Mouse (Mus musculus) CH12.LX (cell line): ENCODE measurements at regions not wholly inside any gene's neighbourhood (a gene's known extent, or its start where the extent isn't known, plus 50 kb on each side); places are given as distances from the start of the nearest gene placed in this dataset.

Source experiments
- DNase-seq: peaks from one replicate; pipeline ENCODE4 v3.0.0-alpha.2; 2013; ENCODE audit errors: extremely low read depth
- H3K27ac ChIP-seq: 2 replicates; pipeline ENCODE4 v1.5.1; 2012; ENCODE audit warnings: low read depth, mild to moderate bottlenecking, control low read depth, moderate library complexity; ENCODE audit not compliant: insufficient read depth
- H3K27me3 ChIP-seq: replicated peaks from 2 replicates; pipeline ENCODE3; 2012; ENCODE audit warnings: inconsistent platforms
- H3K36me3 ChIP-seq, 2 experiments: replicated peaks in 1 of 2; 2 replicates each; pipeline versions ENCODE3 to v1.6.1; 2012; ENCODE audit warnings: inconsistent platforms in 1 of 2, low read length in 1 of 2, mild to moderate bottlenecking in 1 of 2, mixed read lengths in 1 of 2, moderate library complexity in 1 of 2; ENCODE audit not compliant: control insufficient read depth in 1 of 2, insufficient read depth in 1 of 2
- H3K4me1 ChIP-seq, 2 experiments: 2 replicates each; pipeline ENCODE4 v1.6.1; 2012; ENCODE audit warnings: inconsistent platforms in 1 of 2, moderate library complexity in 1 of 2; ENCODE audit not compliant: insufficient read depth in 2 of 2, control insufficient read depth in 1 of 2
- H3K4me2 ChIP-seq: 2 replicates; pipeline ENCODE4 v1.6.1; 2012; ENCODE audit warnings: low read depth, mild to moderate bottlenecking, control low read depth; ENCODE audit not compliant: poor library complexity, insufficient read depth, severe bottlenecking
- H3K4me3 ChIP-seq, 3 experiments: fragments of 150-350 bp in 1 of 3; sonication (generic) in 1 of 3; replicated peaks in 1 of 3; 2 replicates each; pipeline versions ENCODE3 to v1.5.1; 2011 to 2012; ENCODE audit warnings: low read depth in 2 of 3, low read length in 2 of 3, mild to moderate bottlenecking in 2 of 3, moderate library complexity in 2 of 3, control low read depth in 1 of 3, improper control_type of control experiment in 1 of 3, inconsistent platforms in 1 of 3, mixed read lengths in 1 of 3; ENCODE audit not compliant: poor library complexity in 1 of 3
- H3K79me2 ChIP-seq: replicated peaks from 2 replicates; pipeline ENCODE4 v1.6.1; 2012; ENCODE audit warnings: mild to moderate bottlenecking, moderate library complexity; ENCODE audit not compliant: control insufficient read depth, poor library complexity, insufficient read depth, severe bottlenecking; ENCODE audit errors: extremely low read depth
- H3K9ac ChIP-seq: 2 replicates; pipeline ENCODE4 v1.6.1; 2012; ENCODE audit warnings: low read depth, mild to moderate bottlenecking, control low read depth, moderate library complexity; ENCODE audit not compliant: insufficient read depth
- H3K9me3 ChIP-seq: replicated peaks from 2 replicates; pipeline ENCODE3; 2012; ENCODE audit warnings: low read length, inconsistent platforms, mixed read lengths
- BHLHE40 ChIP-seq: IDR thresholded peaks from 2 replicates; pipeline ENCODE4 v1.6.1; 2011; ENCODE audit warnings: mild to moderate bottlenecking, low read depth, low read length, improper control_type of control experiment
- E2F4 ChIP-seq: IDR thresholded peaks from 2 replicates; pipeline ENCODE4 v1.6.1; 2011; ENCODE audit warnings: low read depth, low read length, improper control_type of control experiment; ENCODE audit not compliant: insufficient replicate concordance
- ETS1 ChIP-seq: conservative IDR thresholded peaks from 2 replicates; pipeline ENCODE4 v1.6.1; 2012; ENCODE audit warnings: low read depth, mild to moderate bottlenecking, inconsistent platforms, low read length, improper control_type of control experiment, moderate library complexity
- GABPA ChIP-seq: IDR thresholded peaks from 2 replicates; pipeline ENCODE4 v1.6.1; 2012; ENCODE audit warnings: low read depth, low read length, improper control_type of control experiment, inconsistent platforms; ENCODE audit not compliant: insufficient replicate concordance
- JUND ChIP-seq: conservative IDR thresholded peaks from 2 replicates; pipeline ENCODE4 v1.6.1; 2011; ENCODE audit warnings: low read depth, low read length, improper control_type of control experiment
- KAT2A ChIP-seq: IDR thresholded peaks from 2 replicates; pipeline ENCODE4 v1.6.1; 2012; ENCODE audit warnings: low read length, improper control_type of control experiment, inconsistent platforms; ENCODE audit not compliant: insufficient replicate concordance
- MAZ ChIP-seq: IDR thresholded peaks from 2 replicates; pipeline ENCODE4 v1.6.1; 2012; ENCODE audit warnings: low read depth, mild to moderate bottlenecking, inconsistent platforms, low read length, improper control_type of control experiment, moderate library complexity
- MEF2A ChIP-seq: IDR thresholded peaks from 2 replicates; pipeline ENCODE4 v1.6.1; 2014; ENCODE audit warnings: low read depth, mild to moderate bottlenecking, inconsistent platforms, low read length, improper control_type of control experiment, borderline replicate concordance
- MXI1 ChIP-seq: IDR thresholded peaks from 2 replicates; pipeline ENCODE4 v1.6.1; 2011; ENCODE audit warnings: mild to moderate bottlenecking, low read depth, low read length, improper control_type of control experiment
- NELFE ChIP-seq: IDR thresholded peaks from 2 replicates; pipeline ENCODE4 v1.6.1; 2011; ENCODE audit warnings: low read depth, low read length, improper control_type of control experiment
- PAX5 ChIP-seq: IDR thresholded peaks from 2 replicates; pipeline ENCODE4 v1.6.1; 2012; ENCODE audit warnings: low read length, inconsistent platforms, mixed read lengths
- POLR2A ChIP-seq: IDR thresholded peaks from 2 replicates; pipeline ENCODE4 v1.6.1; 2011; ENCODE audit warnings: low read depth, mild to moderate bottlenecking, improper control_type of control experiment, low read length
- POLR2AphosphoS2 ChIP-seq: IDR thresholded peaks from 2 replicates; pipeline ENCODE4 v1.6.1; 2011; ENCODE audit warnings: low read depth, low read length, improper control_type of control experiment
- RCOR1 ChIP-seq: conservative IDR thresholded peaks from 2 replicates; pipeline ENCODE4 v1.6.1; 2012; ENCODE audit warnings: low read depth, mild to moderate bottlenecking, inconsistent platforms, low read length, improper control_type of control experiment
- SIN3A ChIP-seq: IDR thresholded peaks from 2 replicates; pipeline ENCODE4 v1.6.1; 2012; ENCODE audit warnings: low read length, improper control_type of control experiment, inconsistent platforms
- SMC3 ChIP-seq: IDR thresholded peaks from 2 replicates; pipeline ENCODE4 v1.6.1; 2011; ENCODE audit warnings: low read depth, low read length, improper control_type of control experiment
- TBP ChIP-seq: conservative IDR thresholded peaks from 2 replicates; pipeline ENCODE4 v1.6.1; 2011; ENCODE audit warnings: low read depth, low read length, improper control_type of control experiment
- TCF12 ChIP-seq: IDR thresholded peaks from 2 replicates; pipeline ENCODE4 v1.6.1; 2014; ENCODE audit warnings: low read depth, mild to moderate bottlenecking, inconsistent platforms, low read length, improper control_type of control experiment
- UBTF ChIP-seq: IDR thresholded peaks from 2 replicates; pipeline ENCODE4 v1.6.1; 2012; ENCODE audit warnings: low read depth, mild to moderate bottlenecking, inconsistent platforms, low read length, improper control_type of control experiment, moderate library complexity
- USF1 ChIP-seq: IDR thresholded peaks from 2 replicates; pipeline ENCODE4 v1.6.1; 2014; ENCODE audit warnings: low read depth, mild to moderate bottlenecking, inconsistent platforms, low read length, improper control_type of control experiment
- USF2 ChIP-seq: conservative IDR thresholded peaks from 2 replicates; pipeline ENCODE4 v1.6.1; 2011; ENCODE audit warnings: low read depth, low read length, improper control_type of control experiment
- ZC3H11A ChIP-seq: IDR thresholded peaks from 2 replicates; pipeline ENCODE4 v1.6.1; 2012; ENCODE audit warnings: low read depth, mild to moderate bottlenecking, inconsistent platforms, low read length, improper control_type of control experiment
- dilution Hi-C: fragments of 300-500 bp; cut with MboI; formaldehyde crosslinking; loops from 2 replicates; pipeline ENCODE4 v1.14.3; 2020; ENCODE audit warnings: low sequenced_read_pairs; ENCODE audit not compliant: extremely low pct_unique_long_range_greater_than_20kb, extremely low pct_ligation_motif_present
- in situ Hi-C: fragments of 300-500 bp; cut with MboI; formaldehyde crosslinking; loops from 3 replicates; pipeline ENCODE4 v1.14.3; 2019; ENCODE audit warnings: low sequenced_read_pairs, low pct_ligation_motif_present, low pct_unique_long_range_greater_than_20kb, mixed read lengths

GRCm38 (mm10) chr17:55186361-55186760 lies 258.8 kb upstream of the St6gal2 start:
- Histone ChIP-seq H3K4me2 (no peak overlapping the region), H3K79me2 (no peaks in the 10 kb centered on the region), H3K4me3 (no peak overlapping the region), H3K27ac (no peak overlapping the region), H3K27me3 (no peaks in the 10 kb centered on the region), H3K9ac (no peak overlapping the region), H3K4me1 (no peaks in the 10 kb centered on the region), H3K9me3 (peaks cover 11% of the 10 kb centered on the region), H3K36me3 (no peaks in the 10 kb centered on the region)
- in situ Hi-C loops (no loop called here), dilution Hi-C loops (no loop called here)
- TF ChIP-seq ZC3H11A (no peak), SIN3A (no peak), NELFE (no peak), MAZ (no peak), MEF2A (no peak), TCF12 (no peak), PAX5 (no peak), UBTF (no peak), POLR2A (no peak), BHLHE40 (no peak), ETS1 (no peak), RCOR1 (no peak), KAT2A (no peak), MXI1 (no peak), POLR2AphosphoS2 (no peak), GABPA (no peak), E2F4 (no peak), TBP (no peak)
- DNase-seq: no peak

- H3K4me3 ChIP-seq: no peak overlapping the region
- H3K79me2 ChIP-seq: no peaks in the 10 kb centered on the region
- dilution Hi-C loops (no loop called here), in situ Hi-C loops (no loop called here)
- no peak overlapping the region for H3K27ac ChIP-seq
- H3K27me3 ChIP-seq: no peaks in the 10 kb centered on the region
- TF ChIP-seq SIN3A: no peak
- no peak for TF ChIP-seq ZC3H11A
- no peak for TF ChIP-seq JUND
- no peak for TF ChIP-seq SMC3
- TF ChIP-seq USF2: no peak
- TF ChIP-seq GABPA: no peak
- TF ChIP-seq USF1: no peak
- no peak for TF ChIP-seq MXI1
- no peaks in the 10 kb centered on the region for H3K36me3 ChIP-seq
- H3K9ac ChIP-seq: no peak overlapping the region
- no peak for DNase-seq
- H3K4me1 ChIP-seq: no peaks in the 10 kb centered on the region
- peaks cover 11% of the 10 kb centered on the region for H3K9me3 ChIP-seq
- no peak overlapping the region for H3K4me2 ChIP-seq
These were observed 258.4 kb upstream of the St6gal2 start for GRCm38 (mm10) chr17:55186826-55187225.
